Mouse (Mus musculus): Measurements from ENCODE around the gene Crp. TPM values are rescaled to one million over a fixed set of nuclear protein-coding genes. Genes with fewer than 3 reads are reported as not detected.

The Crp gene
- polyA plus RNA-seq (2015; fragmentation: Nextera tagmentation; extraction: Ambion mirVana), result not detected in 2 replicates

DNA sequence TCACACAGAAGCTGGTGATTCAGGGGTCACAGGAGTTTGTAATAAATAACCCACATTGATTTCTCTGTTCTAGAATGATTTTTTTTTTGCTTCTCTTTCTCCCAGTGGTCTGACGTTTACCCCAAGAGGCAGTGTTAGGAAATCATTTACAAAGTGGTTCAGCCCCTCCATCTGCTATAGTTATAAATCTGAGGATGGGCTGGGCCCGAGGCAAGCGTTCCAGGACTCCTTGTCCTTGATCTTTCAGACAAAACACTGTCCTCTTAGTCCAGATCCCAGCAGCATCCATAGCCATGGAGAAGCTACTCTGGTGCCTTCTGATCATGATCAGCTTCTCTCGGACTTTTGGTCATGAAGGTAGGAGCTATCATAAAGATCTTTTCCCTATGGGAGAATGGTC lies at the start of gene Crp:
TSS of gene Crp (plus strand) at position 212 of the 400 bp plus-strand sequence.
- ATAC-seq, result no peak
- H3K36me3 ChIP-seq (ENCODE audit: control insufficient read depth, insufficient read depth, low read length), result no peaks in the 10 kb centered on the region
- no peak within 1 kb of the TSS for H3K27ac ChIP-seq (ENCODE audit: low read length)
- H3K4me2 ChIP-seq (ENCODE audit: low read length), result no peak within 1 kb of the TSS
- H3K4me1 ChIP-seq (ENCODE audit: control insufficient read depth, insufficient read depth, low read length), result no peaks in the 10 kb centered on the region
- H3K27me3 ChIP-seq (ENCODE audit: control insufficient read depth, insufficient read depth, low read depth, low read length), result no peaks in the 10 kb centered on the region
- no peaks in the 10 kb centered on the region for H3K9me3 ChIP-seq (replicated peaks; ENCODE audit: control insufficient read depth, low read length, poor library complexity, severe bottlenecking)
- WGBS, result 88% methylated on average over 4 of the region's 4 CpGs
- no peak within 1 kb of the TSS for H3K9ac ChIP-seq (ENCODE audit: low read depth, low read length)
- H3K4me3 ChIP-seq (ENCODE audit: low read depth, low read length), result no peak within 1 kb of the TSS

DNA sequence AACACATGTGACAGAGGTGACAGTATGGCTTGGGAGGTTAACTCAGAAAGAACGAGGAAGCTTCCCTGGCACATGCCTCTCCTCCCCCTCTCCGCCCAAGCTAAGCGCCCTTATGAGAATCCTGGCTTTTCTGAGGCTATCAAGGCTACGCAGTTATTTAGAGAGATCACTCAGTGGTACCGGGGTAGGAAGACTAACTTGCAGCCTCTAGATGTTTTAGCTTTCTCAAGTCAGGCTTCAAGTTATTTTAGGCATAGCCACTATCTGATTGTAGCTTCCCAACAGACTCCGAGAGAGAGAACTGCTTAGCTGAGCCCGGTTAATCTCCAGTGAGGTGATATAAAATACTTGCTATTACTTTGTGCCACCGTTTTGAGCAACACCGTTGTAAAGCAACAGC lies 48.5 kb upstream of the Crp start:
- no peaks in the 10 kb centered on the region for H3K27me3 ChIP-seq (ENCODE audit: control insufficient read depth, insufficient read depth, low read depth, low read length)
- no peaks in the 10 kb centered on the region for H3K4me1 ChIP-seq (ENCODE audit: control insufficient read depth, insufficient read depth, low read length)
- H3K36me3 ChIP-seq (ENCODE audit: control insufficient read depth, insufficient read depth, low read length), result no peaks in the 10 kb centered on the region
- H3K4me2 ChIP-seq (ENCODE audit: low read length), result no peak overlapping the region
- no peak for ATAC-seq
- no peak overlapping the region for H3K4me3 ChIP-seq (ENCODE audit: low read depth, low read length)
- 84% methylated on average over 9 of the region's 9 CpGs for WGBS
- H3K9me3 ChIP-seq (replicated peaks; ENCODE audit: control insufficient read depth, low read length, poor library complexity, severe bottlenecking), result no peaks in the 10 kb centered on the region
- H3K9ac ChIP-seq (ENCODE audit: low read depth, low read length), result no peak overlapping the region
- H3K27ac ChIP-seq (ENCODE audit: low read length), result no peak overlapping the region

DNA sequence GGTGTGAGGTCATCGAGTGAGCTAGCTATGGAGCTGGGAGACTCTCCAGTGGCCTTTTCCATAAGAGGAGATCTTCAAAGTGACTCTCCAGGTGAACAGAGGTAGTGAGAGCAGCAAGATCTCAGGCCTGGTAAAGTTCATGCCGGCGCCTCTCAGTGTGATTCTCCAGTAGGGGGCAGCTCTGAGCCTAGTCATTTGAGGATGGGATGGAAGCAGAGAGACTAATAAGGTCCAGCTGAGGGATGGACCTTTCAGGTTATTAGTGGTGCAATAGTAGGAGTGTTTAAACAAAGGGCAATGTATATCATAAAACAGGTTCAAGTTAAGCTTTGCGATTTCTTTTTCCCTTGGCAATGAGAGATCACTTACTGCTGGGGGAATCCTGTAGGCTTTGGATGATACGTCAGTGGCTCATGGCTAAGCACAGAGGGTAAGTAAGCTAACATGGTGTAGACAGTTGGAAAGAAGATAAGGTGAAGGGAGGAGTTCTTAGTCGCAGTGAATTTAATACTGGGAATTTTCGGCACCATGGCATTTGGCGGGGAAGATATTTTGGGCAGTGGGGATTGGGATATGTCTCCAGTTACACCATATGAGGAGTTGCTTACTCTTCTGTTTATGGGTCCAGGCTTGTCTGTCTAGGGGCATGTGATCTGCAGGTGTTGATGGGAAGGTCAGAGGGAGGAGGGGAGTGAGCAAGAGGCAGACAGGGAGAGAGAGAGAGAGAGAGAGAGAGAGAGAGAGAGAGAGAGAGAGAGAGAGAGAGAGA lies 47.2 kb upstream of the Crp start:
- Histone ChIP-seq H3K9me3 (replicated peaks; ENCODE audit: control insufficient read depth, low read length, poor library complexity, severe bottlenecking) (no peaks in the 10 kb centered on the region), H3K36me3 (ENCODE audit: control insufficient read depth, insufficient read depth, low read length) (no peaks in the 10 kb centered on the region), H3K27me3 (ENCODE audit: control insufficient read depth, insufficient read depth, low read depth, low read length) (no peaks in the 10 kb centered on the region), H3K9ac (ENCODE audit: low read depth, low read length) (no peak overlapping the region), H3K27ac (ENCODE audit: low read length) (no peak overlapping the region), H3K4me2 (ENCODE audit: low read length) (no peak overlapping the region), H3K4me1 (ENCODE audit: control insufficient read depth, insufficient read depth, low read length) (no peaks in the 10 kb centered on the region), H3K4me3 (ENCODE audit: low read depth, low read length) (no peak overlapping the region)
- no peak for ATAC-seq
- WGBS, result 59% methylated on average over 8 of the region's 8 CpGs

DNA sequence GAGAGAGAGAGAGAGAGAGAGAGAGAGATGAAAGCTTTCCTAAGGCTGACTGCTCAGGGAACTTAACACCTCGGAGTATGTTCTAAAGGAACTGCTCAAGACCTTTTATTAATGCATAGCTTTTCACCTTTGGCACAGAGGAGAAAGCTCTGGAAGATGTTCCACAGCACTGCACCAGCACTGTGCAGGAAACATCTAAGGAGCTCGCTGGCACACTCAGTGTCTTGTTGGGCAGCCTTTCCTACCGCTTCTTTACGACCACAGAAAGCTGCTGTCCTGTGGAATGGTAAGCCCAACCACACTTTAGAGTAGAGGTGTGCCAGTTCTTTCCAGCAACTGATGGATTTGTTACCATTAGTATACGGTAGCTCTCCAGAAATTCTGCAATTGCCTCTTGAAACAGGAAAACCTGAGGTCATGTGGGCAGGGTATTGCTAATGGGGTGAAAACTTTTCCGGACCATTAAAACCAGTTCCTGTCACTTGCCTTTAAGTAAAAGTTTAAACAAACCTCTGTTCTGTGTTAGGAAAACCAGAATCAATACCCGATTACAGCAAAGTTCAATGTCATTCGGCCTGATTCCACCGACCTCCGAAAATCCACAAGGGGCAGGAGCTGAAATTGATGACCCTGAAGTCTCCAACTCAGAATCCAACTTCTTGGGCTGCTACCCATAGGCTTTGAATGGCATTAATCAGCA lies 46.4 kb upstream of the Crp start:
- no peak overlapping the region for H3K4me3 ChIP-seq (ENCODE audit: low read depth, low read length)
- WGBS, result 91% methylated on average over 10 of the region's 10 CpGs

DNA sequence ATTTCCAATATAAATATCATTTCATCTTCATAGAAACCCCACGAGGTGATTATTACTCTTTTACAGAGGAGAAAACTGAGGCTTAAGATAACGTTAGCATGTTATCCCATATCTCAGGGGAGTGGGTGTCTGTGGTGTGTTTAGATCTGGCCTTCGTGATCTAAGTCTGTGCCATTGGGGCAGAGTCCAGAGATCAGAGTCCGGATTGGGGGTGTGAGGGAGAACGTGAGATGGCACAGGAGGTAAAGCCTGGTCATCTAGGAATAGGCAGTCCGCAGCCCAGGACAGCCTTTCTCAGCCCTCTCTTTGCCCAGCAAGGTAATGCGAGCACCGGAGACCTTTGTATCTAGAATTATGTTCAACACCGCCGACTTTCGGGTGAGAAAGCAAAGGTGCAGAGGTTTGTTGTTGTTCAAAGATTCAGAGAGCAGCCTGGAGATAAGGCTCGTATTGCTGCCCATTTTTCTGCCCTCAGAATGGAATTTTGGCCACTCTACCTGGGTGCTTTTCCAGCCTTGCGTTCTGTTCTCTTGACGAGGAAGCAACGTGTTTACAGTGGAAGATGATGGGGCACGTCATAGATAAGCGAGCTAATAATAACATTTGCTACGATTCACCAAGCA lies 45.7 kb upstream of the Crp start:
- H3K4me2 ChIP-seq (ENCODE audit: low read length), result no peak overlapping the region
- H3K27ac ChIP-seq (ENCODE audit: low read length), result no peak overlapping the region
- no peaks in the 10 kb centered on the region for H3K4me1 ChIP-seq (ENCODE audit: control insufficient read depth, insufficient read depth, low read length)
- no peaks in the 10 kb centered on the region for H3K9me3 ChIP-seq (replicated peaks; ENCODE audit: control insufficient read depth, low read length, poor library complexity, severe bottlenecking)
- 78% methylated on average over 18 of the region's 18 CpGs for WGBS
- H3K4me3 ChIP-seq (ENCODE audit: low read depth, low read length), result no peak overlapping the region
- no peak for ATAC-seq
- no peaks in the 10 kb centered on the region for H3K27me3 ChIP-seq (ENCODE audit: control insufficient read depth, insufficient read depth, low read depth, low read length)
- no peaks in the 10 kb centered on the region for H3K36me3 ChIP-seq (ENCODE audit: control insufficient read depth, insufficient read depth, low read length)
- H3K9ac ChIP-seq (ENCODE audit: low read depth, low read length), result no peak overlapping the region

More for the DNA sequence above, 46.4 kb upstream of the Crp start:
- no peaks in the 10 kb centered on the region for H3K36me3 ChIP-seq (ENCODE audit: control insufficient read depth, insufficient read depth, low read length)
- H3K27me3 ChIP-seq (ENCODE audit: control insufficient read depth, insufficient read depth, low read depth, low read length), result no peaks in the 10 kb centered on the region
- H3K9me3 ChIP-seq (replicated peaks; ENCODE audit: control insufficient read depth, low read length, poor library complexity, severe bottlenecking), result no peaks in the 10 kb centered on the region
- H3K4me1 ChIP-seq (ENCODE audit: control insufficient read depth, insufficient read depth, low read length), result no peaks in the 10 kb centered on the region
- H3K9ac ChIP-seq (ENCODE audit: low read depth, low read length), result no peak overlapping the region
- no peak overlapping the region for H3K4me2 ChIP-seq (ENCODE audit: low read length)
- H3K27ac ChIP-seq (ENCODE audit: low read length), result no peak overlapping the region
- no peak for ATAC-seq

DNA sequence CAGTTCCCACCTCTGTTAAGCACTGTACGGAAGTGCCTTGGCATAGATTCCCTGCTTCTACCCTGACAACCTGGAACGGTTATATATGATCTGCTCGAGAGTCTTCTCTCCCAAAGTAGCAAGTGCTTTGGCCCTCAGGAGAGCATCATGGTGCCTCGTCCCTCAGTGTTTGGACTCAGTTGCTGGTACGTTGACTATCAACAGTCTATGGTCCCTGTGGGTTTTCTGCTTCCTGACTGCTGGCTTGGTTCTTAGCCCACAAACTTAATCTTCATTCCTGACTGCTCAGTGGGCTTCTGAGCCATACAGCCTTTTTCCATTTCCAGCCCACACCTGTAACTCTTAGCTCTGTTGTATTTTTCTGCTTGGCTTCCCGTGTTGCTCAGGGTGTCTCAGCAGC lies 44.0 kb upstream of the Crp start:
- no peak for ATAC-seq

DNA sequence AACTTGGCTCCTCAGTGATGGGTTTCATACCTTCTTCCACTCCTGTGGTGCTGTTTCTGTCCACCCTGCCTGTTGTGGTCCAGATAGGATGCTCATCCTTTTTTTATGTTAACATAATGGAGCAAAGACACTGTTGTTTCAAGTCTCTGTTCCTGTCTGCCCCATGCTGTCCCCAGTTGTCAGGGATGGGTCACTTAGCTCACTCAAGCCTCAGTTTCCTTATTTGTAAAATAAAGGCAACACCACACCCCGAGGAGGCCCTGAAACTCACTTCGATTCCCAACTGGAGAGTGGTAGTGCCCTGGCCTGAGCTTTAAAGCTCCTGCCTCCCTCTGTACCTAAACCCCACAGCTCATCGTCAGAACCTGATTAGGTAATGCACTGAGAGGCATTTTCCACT lies 40.6 kb upstream of the Crp start:
- 60% methylated on average over 3 of the region's 3 CpGs for WGBS
- no peak overlapping the region for H3K4me2 ChIP-seq (ENCODE audit: low read length)
- no peak overlapping the region for H3K27ac ChIP-seq (ENCODE audit: low read length)
- H3K4me1 ChIP-seq (ENCODE audit: control insufficient read depth, insufficient read depth, low read length), result no peaks in the 10 kb centered on the region
- H3K36me3 ChIP-seq (ENCODE audit: control insufficient read depth, insufficient read depth, low read length), result no peaks in the 10 kb centered on the region
- no peak for ATAC-seq
- no peaks in the 10 kb centered on the region for H3K9me3 ChIP-seq (replicated peaks; ENCODE audit: control insufficient read depth, low read length, poor library complexity, severe bottlenecking)
- H3K9ac ChIP-seq (ENCODE audit: low read depth, low read length), result no peak overlapping the region
- H3K27me3 ChIP-seq (ENCODE audit: control insufficient read depth, insufficient read depth, low read depth, low read length), result no peaks in the 10 kb centered on the region
- H3K4me3 ChIP-seq (ENCODE audit: low read depth, low read length), result no peak overlapping the region

More for the DNA sequence above, 44.0 kb upstream of the Crp start:
- no peak overlapping the region for H3K4me2 ChIP-seq (ENCODE audit: low read length)
- H3K4me1 ChIP-seq (ENCODE audit: control insufficient read depth, insufficient read depth, low read length), result no peaks in the 10 kb centered on the region
- H3K27me3 ChIP-seq (ENCODE audit: control insufficient read depth, insufficient read depth, low read depth, low read length), result no peaks in the 10 kb centered on the region
- no peak overlapping the region for H3K27ac ChIP-seq (ENCODE audit: low read length)
- WGBS, result 79% methylated on average over 6 of the region's 6 CpGs
- H3K36me3 ChIP-seq (ENCODE audit: control insufficient read depth, insufficient read depth, low read length), result no peaks in the 10 kb centered on the region
- no peak overlapping the region for H3K4me3 ChIP-seq (ENCODE audit: low read depth, low read length)
- H3K9ac ChIP-seq (ENCODE audit: low read depth, low read length), result no peak overlapping the region
- H3K9me3 ChIP-seq (replicated peaks; ENCODE audit: control insufficient read depth, low read length, poor library complexity, severe bottlenecking), result no peaks in the 10 kb centered on the region

DNA sequence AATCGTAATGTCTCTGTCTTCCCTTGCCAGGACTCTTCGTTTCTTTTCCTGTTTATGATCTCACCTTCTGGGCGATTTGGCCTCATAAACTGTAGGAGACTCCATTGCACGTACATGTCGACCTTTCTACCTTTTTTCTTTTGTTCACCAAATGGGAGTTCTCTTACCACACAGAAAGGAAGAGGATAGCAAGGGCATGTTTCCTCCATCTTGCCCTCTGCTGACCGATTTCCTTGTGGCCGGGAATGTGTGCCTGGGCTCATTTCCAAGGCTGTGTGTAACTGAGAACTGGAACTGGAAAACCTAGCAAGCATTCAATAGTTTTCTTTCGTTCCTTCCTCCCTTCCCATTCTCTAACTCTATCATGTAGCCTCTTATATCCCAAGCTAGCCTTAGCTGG lies 38.2 kb upstream of the Crp start:
- WGBS, result 88% methylated on average over 8 of the region's 8 CpGs

DNA sequence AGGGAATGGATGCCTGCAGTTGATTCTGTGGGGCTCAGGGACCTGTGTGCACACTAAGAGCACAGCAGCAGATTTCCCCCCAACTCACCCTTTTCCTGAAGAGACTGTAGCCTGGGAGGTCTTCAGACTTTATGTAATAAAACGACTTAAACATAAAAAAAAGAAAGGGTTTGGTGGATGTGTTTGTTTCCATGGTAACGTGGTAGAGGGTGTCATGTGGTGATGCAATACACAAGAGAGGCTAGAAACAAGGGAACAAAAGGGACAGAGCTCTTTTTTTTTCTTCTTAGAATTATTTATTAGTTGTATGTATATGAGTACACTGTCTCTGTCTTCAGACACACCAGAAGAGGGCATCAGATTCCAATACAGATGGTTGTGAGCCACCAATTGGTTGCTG lies 32.4 kb upstream of the Crp start:
- H3K36me3 ChIP-seq (ENCODE audit: control insufficient read depth, insufficient read depth, low read length), result no peaks in the 10 kb centered on the region
- no peak overlapping the region for H3K27ac ChIP-seq (ENCODE audit: low read length)
- no peaks in the 10 kb centered on the region for H3K9me3 ChIP-seq (replicated peaks; ENCODE audit: control insufficient read depth, low read length, poor library complexity, severe bottlenecking)
- H3K27me3 ChIP-seq (ENCODE audit: control insufficient read depth, insufficient read depth, low read depth, low read length), result no peaks in the 10 kb centered on the region
- no peak overlapping the region for H3K4me3 ChIP-seq (ENCODE audit: low read depth, low read length)
- H3K9ac ChIP-seq (ENCODE audit: low read depth, low read length), result no peak overlapping the region
- peak; percentile 16; the same call in 1 of the 2 replicates for ATAC-seq
- WGBS, result 45% methylated on average over 2 of the region's 2 CpGs
- peaks cover 5% of the 10 kb centered on the region for H3K4me1 ChIP-seq (ENCODE audit: control insufficient read depth, insufficient read depth, low read length)
- H3K4me2 ChIP-seq (ENCODE audit: low read length), result no peak overlapping the region

More for the DNA sequence above, 38.2 kb upstream of the Crp start:
- Histone ChIP-seq H3K4me2 (ENCODE audit: low read length) (no peak overlapping the region), H3K9ac (ENCODE audit: low read depth, low read length) (no peak overlapping the region), H3K4me1 (ENCODE audit: control insufficient read depth, insufficient read depth, low read length) (no peaks in the 10 kb centered on the region), H3K27ac (ENCODE audit: low read length) (no peak overlapping the region), H3K36me3 (ENCODE audit: control insufficient read depth, insufficient read depth, low read length) (no peaks in the 10 kb centered on the region), H3K27me3 (ENCODE audit: control insufficient read depth, insufficient read depth, low read depth, low read length) (no peaks in the 10 kb centered on the region), H3K4me3 (ENCODE audit: low read depth, low read length) (no peak overlapping the region), H3K9me3 (replicated peaks; ENCODE audit: control insufficient read depth, low read length, poor library complexity, severe bottlenecking) (no peaks in the 10 kb centered on the region)
- no peak for ATAC-seq
